17 mouse cellular contexts compared by ENCODE assay signal in the genomic region with DNA sequence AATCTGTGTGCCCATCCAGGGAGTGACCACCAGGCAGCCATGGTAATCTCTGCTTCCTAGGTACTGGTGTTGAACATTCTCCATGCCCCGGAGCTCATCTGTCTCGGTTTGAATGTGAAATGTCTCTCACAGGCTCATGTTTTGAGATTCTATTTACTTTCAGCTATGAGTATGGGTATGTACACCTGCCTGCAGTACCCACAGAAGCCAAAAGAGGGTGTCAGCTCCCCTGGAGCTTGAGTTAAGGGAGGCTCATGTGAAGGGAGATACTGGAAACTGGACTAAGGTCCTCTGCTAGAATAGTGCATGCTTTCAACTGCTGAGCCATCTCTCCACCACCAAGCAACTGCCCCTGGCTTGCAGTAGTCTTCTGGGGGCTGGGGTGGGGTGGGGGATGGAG. TPM values are rescaled to one million over a fixed set of nuclear protein-coding genes. Genes with fewer than 3 reads are reported as not detected.
DNase-seq lines count a peak whose midpoint lies in the region; ATAC-seq lines count a peak whose summit lies in the region.
"Had no signal": no experiment of that assay in that cellular context is flagged by ENCODE, and none has a peak within 500 bp of the region (broad histone marks: within the 10 kb centered on the region; RNA-seq: fewer than 3 reads in every experiment).

No protein-coding gene starts in this region.

- no peak for DNase-seq in heart, embryonic 10.5 days (ENCODE audit: low spot score)
- no peak for DNase-seq in heart, postnatal 25 days (ENCODE audit: low spot score)
- DNase-seq in spleen, adult 12 weeks (ENCODE audit: low spot score) = peak; percentile 30
- no peak for DNase-seq in spleen, postnatal 36 days (ENCODE audit: low spot score in 2 of 2)
- DNase-seq in induced T-regulatory cell, adult 2 months (ENCODE audit: low read depth) = peak; percentile 42
- no peak for DNase-seq in ovary, postnatal 36 days (ENCODE audit: low spot score)
- no peak for DNase-seq in retina, embryonic 14.5 days (ENCODE audit: low spot score)
- no peak for DNase-seq in midbrain, embryonic 14.5 days
- DNase-seq: adrenal gland, adult 2 months; kidney, adult 9 months; layer of hippocampus, postnatal 36 days; lung, adult 2 months; spleen, adult 18-20 months had no signal

- no peaks in the 10 kb centered on the region for H3K9me3 ChIP-seq in heart, embryonic 10.5 days
- H3K9me3 ChIP-seq in midbrain, embryonic 14.5 days (ENCODE audit: control insufficient read depth, low read length) = no peaks in the 10 kb centered on the region
- H3K9me3 ChIP-seq: forebrain, embryonic 12.5 days; hindbrain, embryonic 12.5 days; midbrain, embryonic 10.5 days had no signal

- 85% methylated on average over 2 of the region's 2 CpGs for WGBS in heart, embryonic 10.5 days
- WGBS in midbrain, embryonic 14.5 days = 93% methylated on average over 2 of the region's 2 CpGs

- H3K4me3 ChIP-seq in heart, embryonic 10.5 days = no peak overlapping the region
- H3K4me3 ChIP-seq in midbrain, embryonic 14.5 days (replicated peaks; ENCODE audit: low read depth, low read length) = no peak overlapping the region
- H3K4me3 ChIP-seq: forebrain, embryonic 12.5 days; hindbrain, embryonic 12.5 days; midbrain, embryonic 10.5 days had no signal

- ATAC-seq in midbrain, embryonic 14.5 days (ENCODE audit: low FRiP score, low TSS enrichment) = no peak

- no peaks in the 10 kb centered on the region; the same call in 1 of the 2 replicates for H3K27me3 ChIP-seq in heart, embryonic 10.5 days (ENCODE audit: insufficient read depth, poor library complexity, severe bottlenecking)
- H3K27me3 ChIP-seq in midbrain, embryonic 14.5 days (ENCODE audit: control insufficient read depth, insufficient read depth, low read length) = no peaks in the 10 kb centered on the region
- H3K27me3 ChIP-seq: forebrain, embryonic 12.5 days; hindbrain, embryonic 12.5 days had no signal

- peaks cover 21% of the 10 kb centered on the region for H3K4me1 ChIP-seq in heart, embryonic 10.5 days
- 0 out of 2 replicates have a peak, but pooled peaks cover 5% of the 10 kb centered on the region for H3K4me1 ChIP-seq in midbrain, embryonic 14.5 days (ENCODE audit: control insufficient read depth, insufficient read depth, low read length)

- peak overlapping the region; percentile 82 for H3K27ac ChIP-seq in heart, embryonic 10.5 days
- no peak overlapping the region for H3K27ac ChIP-seq in midbrain, embryonic 14.5 days (replicated peaks; ENCODE audit: low read depth, low read length)
- H3K27ac ChIP-seq: forebrain, embryonic 12.5 days; hindbrain, embryonic 12.5 days had no signal

- H3K4me2 ChIP-seq in midbrain, embryonic 14.5 days (ENCODE audit: low read length) = no peak overlapping the region
- H3K4me2 ChIP-seq: forebrain, embryonic 12.5 days; hindbrain, embryonic 12.5 days had no signal

- H3K36me3 ChIP-seq in heart, embryonic 10.5 days = no peaks in the 10 kb centered on the region
- no peaks in the 10 kb centered on the region for H3K36me3 ChIP-seq in midbrain, embryonic 14.5 days (ENCODE audit: control insufficient read depth, insufficient read depth, low read length)
- H3K36me3 ChIP-seq: forebrain, embryonic 12.5 days; hindbrain, embryonic 12.5 days; midbrain, embryonic 10.5 days had no signal

- intact Hi-C loops in heart, postnatal 25 days (cut with DNase I) = loop anchor here (10.0 kb wide), 1 partner anchor 169 kb away; no protein-coding TSS in a partner anchor

- no peak overlapping the region for H3K9ac ChIP-seq in midbrain, embryonic 14.5 days (replicated peaks; ENCODE audit: low read length)
- H3K9ac ChIP-seq: forebrain, embryonic 12.5 days; hindbrain, embryonic 12.5 days had no signal

RNA-seq across cellular contexts. Expression of gene Trim56, which starts 12.0 kb away (rescaled TPM):
- polyA plus RNA-seq in heart, embryonic 10.5 days (2016; fragmentation: Nextera tagmentation; extraction: Ambion mirVana) = 6.4 and 7.4 TPM in 2 replicates
- total RNA-seq in heart, postnatal 25 days (2021) = 10 to 100 TPM; 18.0 to 22.0 TPM
- 1.5 and 2.8 TPM in 2 replicates for polyA plus RNA-seq in midbrain, embryonic 14.5 days (2014; fragmentation: Nextera tagmentation; extraction: Ambion mirVana)

RNA-seq across cellular contexts. Expression of gene Serpine1, which starts 31.9 kb away (rescaled TPM):
- polyA plus RNA-seq in heart, embryonic 10.5 days (2016; fragmentation: Nextera tagmentation; extraction: Ambion mirVana) = 0.07 and 0.51 TPM in 2 replicates
- 10 to 100 TPM; 18.3 to 27.6 TPM for total RNA-seq in heart, postnatal 25 days (2021)
- 0.26 and 0.28 TPM in 2 replicates for polyA plus RNA-seq in midbrain, embryonic 14.5 days (2014; fragmentation: Nextera tagmentation; extraction: Ambion mirVana)
- total RNA-seq: neutrophil, adult 5-6 weeks had no signal

RNA-seq across cellular contexts. Expression of gene Muc3, which starts 45.2 kb away (rescaled TPM):
- not detected in 2 replicates for polyA plus RNA-seq in heart, embryonic 10.5 days (2016; fragmentation: Nextera tagmentation; extraction: Ambion mirVana)
- not detected for total RNA-seq in heart, postnatal 25 days (2021)
- not detected in 2 replicates for polyA plus RNA-seq in midbrain, embryonic 14.5 days (2014; fragmentation: Nextera tagmentation; extraction: Ambion mirVana)
- total RNA-seq: adrenal gland, adult 2 months; layer of hippocampus, postnatal 36 days; neutrophil, adult 5-6 weeks had no signal
- polyA plus RNA-seq: adrenal gland, adult 2 months; forebrain, embryonic 12.5 days; hindbrain, embryonic 12.5 days; lung, adult 2 months; midbrain, embryonic 10.5 days had no signal

RNA-seq across cellular contexts. Expression of gene Ap1s1, which starts 58.0 kb away (rescaled TPM):
- polyA plus RNA-seq in heart, embryonic 10.5 days (2016; fragmentation: Nextera tagmentation; extraction: Ambion mirVana) = 177 and 178 TPM in 2 replicates
- 10 to 100 TPM; 34.4 to 43.0 TPM for total RNA-seq in heart, postnatal 25 days (2021)
- polyA plus RNA-seq in midbrain, embryonic 14.5 days (2014; fragmentation: Nextera tagmentation; extraction: Ambion mirVana) = 214 and 238 TPM in 2 replicates

Comparison
In these comparisons a context has a peak if more than half of its experiments do, and no peak if none do; other contexts are left out.
1. DNase-seq: peak in spleen, adult 12 weeks (single experiment) and induced T-regulatory cell, adult 2 months (single experiment); none in heart, embryonic 10.5 days (single experiment), heart, postnatal 25 days (single experiment), spleen, postnatal 36 days (0 of 2), ovary, postnatal 36 days (single experiment), retina, embryonic 14.5 days (single experiment) and midbrain, embryonic 14.5 days (single experiment).